Mouse (Mus musculus) hindbrain, embryonic 14.5 days (tissue): ENCODE measurements around the gene Gm10643. TPM values are rescaled to one million over a fixed set of nuclear protein-coding genes. Genes with fewer than 3 reads are reported as not detected.
A peak's percentile ranks its signal among the peaks of the same experiment; 100 is the strongest.

Source experiments
- ATAC-seq: fragments of 200-750 bp; cut with Nextera tagmentation; 2 replicates; pipeline ENCODE4 v1.8.0; 2017; ENCODE audit warnings: moderate number of reproducible peaks, mild to moderate bottlenecking, moderate TSS enrichment, moderate library complexity; ENCODE audit not compliant: low FRiP score
- DNase-seq: peaks from one replicate; pipeline ENCODE4 v3.0.0-alpha.2; 2015; ENCODE audit warnings: low spot score
- H3K27ac ChIP-seq: fragments of 300-500 bp; sonication (generic); 2 replicates; pipeline ENCODE4 v1.5.1; 2014; ENCODE audit warnings: mild to moderate bottlenecking, moderate library complexity
- H3K27me3 ChIP-seq: fragments of 300-500 bp; sonication (generic); 2 replicates; pipeline ENCODE4 v1.6.1; 2014; ENCODE audit warnings: mild to moderate bottlenecking, low read length, mixed read lengths; ENCODE audit not compliant: control insufficient read depth, insufficient read depth
- H3K36me3 ChIP-seq: fragments of 300-500 bp; sonication (generic); replicated peaks from 2 replicates; pipeline ENCODE4 v1.6.1; 2014; ENCODE audit not compliant: control insufficient read depth, insufficient read depth
- H3K4me1 ChIP-seq: fragments of 300-500 bp; sonication (generic); replicated peaks from 2 replicates; pipeline ENCODE4 v1.6.1; 2014; ENCODE audit warnings: antibody characterized with exemption, low read length, mixed read lengths; ENCODE audit not compliant: control insufficient read depth, insufficient read depth
- H3K4me2 ChIP-seq: fragments of 300-500 bp; sonication (generic); replicated peaks from 2 replicates; pipeline ENCODE4 v1.6.1; 2014; ENCODE audit warnings: mild to moderate bottlenecking, moderate library complexity
- H3K4me3 ChIP-seq: fragments of 300-500 bp; sonication (generic); replicated peaks from 2 replicates; pipeline ENCODE4 v1.5.1; 2014; ENCODE audit warnings: mild to moderate bottlenecking, low read length
- H3K9ac ChIP-seq: fragments of 300-500 bp; sonication (generic); 2 replicates; pipeline ENCODE4 v1.6.1; 2014
- H3K9me3 ChIP-seq: fragments of 300-500 bp; sonication (generic); 2 replicates; pipeline ENCODE4 v1.6.1; 2016; ENCODE audit warnings: low read length; ENCODE audit not compliant: control insufficient read depth
- WGBS: fragments of 180-500 bp; shearing (Covaris S2); extraction: QIAGEN DNeasy Blood & Tissue Kit; methylation state at CpG from one replicate; pipeline ENCODE4 v1.1.7; 2014; 5-methylcytosine and 5-hydroxymethylcytosine counted together
- polyA plus RNA-seq: library from polyadenylated mRNA; unstranded; fragments of >200 nt; fragmentation: Nextera tagmentation; extraction: Ambion mirVana; gene quantifications from 2 replicates; pipeline ENCODE4 v1.2.1, GENCODE M21; 2014

The Gm10643 gene
- polyA plus RNA-seq, 1 experiment from 2014 or later: 2.7 TPM

DNA sequence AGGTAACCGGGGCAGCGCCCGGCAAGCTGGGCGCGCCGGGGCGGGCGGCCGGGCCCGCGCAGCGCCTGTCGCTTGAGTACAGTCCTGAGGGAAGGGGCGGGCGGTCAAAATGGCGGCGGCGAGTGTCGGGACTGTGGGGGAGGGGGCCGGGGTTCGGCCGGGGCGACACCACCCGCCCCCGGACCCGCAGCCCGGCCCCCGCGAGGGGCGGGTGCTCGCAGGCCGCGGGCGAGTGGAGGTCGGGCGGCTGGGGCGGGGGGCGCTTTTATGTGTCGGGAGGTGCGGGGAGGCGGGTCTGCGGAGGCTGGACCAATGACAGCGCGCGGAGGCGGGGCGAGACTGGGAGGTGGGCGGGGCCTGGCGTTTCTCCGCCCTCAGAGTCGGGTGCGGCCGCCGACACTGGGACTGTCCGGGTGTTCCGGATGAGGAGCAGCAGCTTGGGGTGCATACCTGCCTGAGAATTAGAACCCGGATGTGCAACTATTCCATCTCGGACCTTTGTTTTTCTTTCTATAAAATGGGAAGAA lies 2.2 kb upstream of the Gm10643 start:
- DNase-seq: peak; percentile 89
- Histone ChIP-seq H3K9ac (peak overlapping the region; percentile 86), H3K4me2 (peak overlapping the region; percentile 41), H3K27me3 (no peaks in the 10 kb centered on the region), H3K9me3 (no peaks in the 10 kb centered on the region), H3K27ac (peak overlapping the region; percentile 98), H3K36me3 (no peaks in the 10 kb centered on the region), H3K4me1 (peaks cover 20% of the 10 kb centered on the region), H3K4me3 (peak overlapping the region; percentile 92)
- WGBS: 1% methylated on average over 58 of the region's 58 CpGs
- peak; percentile 61 for ATAC-seq

DNA sequence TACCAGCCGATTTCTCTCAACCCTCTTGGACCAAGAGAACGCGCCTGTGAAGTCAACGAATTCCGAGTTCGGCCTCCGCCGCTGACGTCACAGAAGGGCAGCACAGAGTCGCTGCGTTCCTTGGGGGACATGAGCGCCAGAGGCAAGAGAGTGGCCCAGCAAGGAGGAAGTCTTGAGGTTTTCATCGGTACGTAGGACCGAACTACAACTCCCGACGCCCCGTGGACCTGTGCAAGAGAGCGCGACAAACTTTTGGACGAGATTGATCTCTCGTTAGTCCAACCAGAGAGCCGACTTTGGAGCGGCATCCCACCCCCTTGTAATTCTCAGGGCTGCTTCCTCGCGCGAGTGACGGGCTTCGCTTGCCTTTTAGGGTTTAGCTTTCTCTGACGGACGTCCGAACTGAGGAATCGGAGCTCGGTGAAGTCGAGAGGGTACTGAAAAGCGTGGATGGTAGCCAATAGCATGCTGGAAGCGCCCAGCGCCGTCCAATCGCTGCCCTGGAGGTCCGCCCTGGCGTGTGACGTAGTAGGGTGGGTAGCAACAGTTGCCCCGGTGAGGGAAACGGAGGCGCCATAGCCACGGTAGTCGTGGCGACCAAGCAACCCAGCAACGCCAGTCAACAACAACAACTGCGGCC lies 1.5 kb upstream of the Gm10643 start, which contains the start of gene Rfx1:
Gene Rfx1 (plus strand): TSS at position 544 of the 640 bp plus-strand sequence.
- H3K9me3 ChIP-seq: no peaks in the 10 kb centered on the region
- H3K9ac ChIP-seq: peak within 1 kb of the TSS; percentile 86
- under 1% methylated on average over 51 of the region's 51 CpGs for WGBS
- peak within 1 kb of the TSS; percentile 77 for H3K4me2 ChIP-seq
- DNase-seq (peak; percentile 98), ATAC-seq (peak; percentile 98)
- H3K36me3 ChIP-seq: no peaks in the 10 kb centered on the region
- H3K27ac ChIP-seq: peak within 1 kb of the TSS; percentile 98
- peak within 1 kb of the TSS; percentile 92 for H3K4me3 ChIP-seq
- H3K4me1 ChIP-seq: peaks cover 20% of the 10 kb centered on the region
- H3K27me3 ChIP-seq: no peaks in the 10 kb centered on the region

- H3K4me3 ChIP-seq: peak overlapping the region; percentile 92
- 15% methylated on average over 5 of the region's 5 CpGs for WGBS
- no peaks in the 10 kb centered on the region for H3K27me3 ChIP-seq
- peak overlapping the region; percentile 77 for H3K4me2 ChIP-seq
- no peaks in the 10 kb centered on the region for H3K9me3 ChIP-seq
- no peaks in the 10 kb centered on the region for H3K36me3 ChIP-seq
- no peak for DNase-seq
- peak overlapping the region; percentile 72 for H3K27ac ChIP-seq
- H3K4me1 ChIP-seq: peaks cover 20% of the 10 kb centered on the region
- H3K9ac ChIP-seq: peak overlapping the region; percentile 62
- ATAC-seq: no peak
These were observed 628 bp upstream of the Gm10643 start for GRCm38 (mm10) chr8:84065457-84066072.

DNA sequence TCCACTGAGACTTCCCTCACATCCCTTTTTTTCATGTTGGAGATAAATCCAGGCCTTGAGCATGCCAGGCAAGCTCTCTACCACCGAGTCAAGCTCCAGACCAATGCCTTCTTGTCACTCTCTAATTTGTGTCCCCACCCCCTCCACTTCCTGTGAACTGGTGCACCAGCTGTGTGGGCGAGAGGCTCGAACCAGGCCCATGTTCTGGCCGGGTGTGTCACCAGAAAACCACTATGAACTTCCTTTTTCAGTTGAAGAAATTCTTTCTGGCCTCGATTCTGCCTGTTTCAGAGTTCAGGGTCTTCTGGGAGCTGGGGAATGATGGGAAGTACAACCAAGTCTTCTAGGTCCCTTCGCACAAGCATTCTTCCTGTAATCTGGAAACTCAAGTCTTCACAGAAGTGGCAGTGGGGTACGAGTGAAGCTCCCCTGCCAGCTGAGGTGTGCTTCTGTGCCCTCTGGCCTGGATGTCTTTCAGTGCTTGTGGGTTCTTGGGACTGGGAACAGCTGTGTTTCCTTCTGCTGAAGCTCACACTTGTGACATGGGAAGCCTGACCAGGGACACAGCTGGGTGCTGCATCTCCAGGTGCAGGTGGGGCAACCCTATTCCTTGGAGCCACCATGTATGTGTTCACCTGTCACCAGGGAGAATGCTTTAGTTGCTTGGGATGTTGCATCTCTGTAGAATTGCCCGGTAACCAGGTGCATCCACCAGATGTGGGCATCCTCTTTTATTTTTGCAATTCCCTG lies 901 bp downstream of the Gm10643 start:
- ATAC-seq (no peak), DNase-seq (no peak)
- H3K9ac ChIP-seq: no peak overlapping the region
- H3K4me2 ChIP-seq: no peak overlapping the region
- peaks cover 11% of the 10 kb centered on the region for H3K4me1 ChIP-seq
- no peaks in the 10 kb centered on the region for H3K9me3 ChIP-seq
- H3K36me3 ChIP-seq: no peaks in the 10 kb centered on the region
- H3K27ac ChIP-seq: no peak overlapping the region
- H3K4me3 ChIP-seq: no peak overlapping the region
- no peaks in the 10 kb centered on the region for H3K27me3 ChIP-seq
- WGBS: 80% methylated on average over 8 of the region's 8 CpGs

DNA sequence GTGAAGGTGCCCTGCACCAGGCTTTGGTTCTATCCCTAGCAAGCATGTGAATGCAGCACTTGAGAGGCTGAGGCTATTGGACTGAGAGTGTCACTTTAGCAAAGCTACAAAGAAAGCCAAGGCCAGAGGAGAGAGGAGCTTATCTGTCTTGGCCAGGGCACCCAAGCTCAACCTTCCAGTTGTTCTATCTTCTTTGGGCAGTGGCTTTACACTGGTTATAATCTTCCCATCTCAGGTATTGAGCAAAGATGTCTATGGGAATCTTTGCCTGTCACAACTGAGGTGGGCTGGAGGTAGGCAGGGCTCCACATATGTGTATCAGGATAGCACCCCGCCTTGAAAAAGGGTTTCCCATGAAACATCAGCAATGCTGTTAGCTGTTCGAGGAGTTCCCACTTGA lies 4.7 kb downstream of the Gm10643 start:
- 89% methylated on average over 2 of the region's 2 CpGs for WGBS
- no peak overlapping the region for H3K4me3 ChIP-seq
- no peaks in the 10 kb centered on the region for H3K27me3 ChIP-seq
- no peaks in the 10 kb centered on the region for H3K4me1 ChIP-seq
- DNase-seq: no peak
- H3K9me3 ChIP-seq: no peaks in the 10 kb centered on the region
- no peak overlapping the region for H3K4me2 ChIP-seq
- no peak overlapping the region for H3K9ac ChIP-seq
- H3K27ac ChIP-seq: no peak overlapping the region
- H3K36me3 ChIP-seq: no peaks in the 10 kb centered on the region
- ATAC-seq: no peak

DNA sequence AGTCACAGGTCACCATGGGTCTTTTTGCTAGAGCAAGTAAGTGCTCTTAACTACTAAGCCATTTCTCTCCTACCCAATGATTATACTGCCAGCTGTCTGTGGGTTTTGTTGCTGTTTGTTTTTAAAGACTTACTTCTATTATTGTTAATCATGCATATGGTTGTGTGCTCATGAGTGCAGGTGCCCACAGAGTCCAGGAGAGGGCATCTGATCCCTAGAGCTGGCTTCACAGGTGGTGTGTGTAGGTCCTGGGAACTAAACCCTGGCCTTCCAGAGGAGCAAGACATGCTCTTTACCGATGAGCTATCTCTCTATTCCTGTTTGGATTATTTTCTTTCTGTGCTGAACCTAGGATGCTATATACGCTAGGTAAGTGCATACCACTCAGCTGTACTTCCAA lies 5.7 kb downstream of the Gm10643 start:
- ATAC-seq (no peak), DNase-seq (no peak)
- Histone ChIP-seq H3K9ac (no peak overlapping the region), H3K4me2 (no peak overlapping the region), H3K27ac (no peak overlapping the region), H3K9me3 (no peaks in the 10 kb centered on the region), H3K27me3 (no peaks in the 10 kb centered on the region), H3K36me3 (no peaks in the 10 kb centered on the region), H3K4me3 (no peak overlapping the region), H3K4me1 (no peaks in the 10 kb centered on the region)
- 95% methylated on average over 2 of the region's 2 CpGs for WGBS

GRCm38 (mm10) chr8:84057827-84058226 lies 7.1 kb downstream of the Gm10643 start:
- no peaks in the 10 kb centered on the region for H3K36me3 ChIP-seq
- no peaks in the 10 kb centered on the region for H3K4me1 ChIP-seq
- no peak overlapping the region for H3K27ac ChIP-seq
- no peak overlapping the region for H3K9ac ChIP-seq
- DNase-seq (no peak), ATAC-seq (no peak)
- 90% methylated on average over 1 of the region's 1 CpGs for WGBS
- no peak overlapping the region for H3K4me2 ChIP-seq
- no peaks in the 10 kb centered on the region for H3K9me3 ChIP-seq
- no peak overlapping the region for H3K4me3 ChIP-seq
- H3K27me3 ChIP-seq: no peaks in the 10 kb centered on the region

- DNase-seq (no peak), ATAC-seq (no peak)
- H3K36me3 ChIP-seq: no peaks in the 10 kb centered on the region
- no peak overlapping the region for H3K27ac ChIP-seq
- no peak overlapping the region for H3K9ac ChIP-seq
- H3K9me3 ChIP-seq: no peaks in the 10 kb centered on the region
- no peak overlapping the region for H3K4me2 ChIP-seq
- WGBS: 96% methylated on average over 5 of the region's 5 CpGs
- no peaks in the 10 kb centered on the region; the same call in 1 of the 2 replicates for H3K27me3 ChIP-seq
- no peaks in the 10 kb centered on the region for H3K4me1 ChIP-seq
- no peak overlapping the region for H3K4me3 ChIP-seq
These were observed 11.7 kb downstream of the Gm10643 start for GRCm38 (mm10) chr8:84053229-84053628.

DNA sequence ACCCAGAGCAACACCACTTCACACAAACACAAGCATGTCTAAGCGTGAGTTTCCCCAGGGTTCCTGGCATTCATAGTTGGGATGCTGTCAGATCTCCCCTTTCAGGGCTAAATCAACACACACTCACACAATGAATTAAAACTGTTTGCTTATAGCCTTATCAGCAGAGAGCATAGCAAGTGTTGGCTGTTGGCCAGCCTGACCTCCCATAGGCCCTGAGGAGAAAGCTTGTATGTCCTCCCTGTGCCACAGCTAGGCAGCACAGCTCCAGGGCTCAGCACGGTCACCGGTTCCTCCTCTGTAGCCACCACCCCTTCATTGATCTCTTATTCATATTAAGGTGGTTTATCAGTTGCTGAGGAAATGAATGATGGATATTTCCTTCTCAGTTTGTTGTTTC lies 12.2 kb downstream of the Gm10643 start:
- 77% methylated on average over 3 of the region's 3 CpGs for WGBS
- Histone ChIP-seq H3K9me3 (no peaks in the 10 kb centered on the region), H3K4me2 (no peak overlapping the region), H3K27me3 (no peaks in the 10 kb centered on the region; the same call in 1 of the 2 replicates), H3K27ac (no peak overlapping the region), H3K36me3 (no peaks in the 10 kb centered on the region), H3K4me1 (no peaks in the 10 kb centered on the region), H3K9ac (no peak overlapping the region), H3K4me3 (no peak overlapping the region)
- DNase-seq (no peak), ATAC-seq (no peak)
